Mouse (Mus musculus) myocyte (in vitro differentiated cells): ENCODE measurements around the gene Tceanc2. TPM values are rescaled to one million over a fixed set of nuclear protein-coding genes. Genes with fewer than 3 reads are reported as not detected.
A peak's percentile ranks its signal among the peaks of the same experiment; 100 is the strongest.

Experiments
- H3K27me3 ChIP-seq: one replicate; pipeline ENCODE4 v1.6.1; 2011; ENCODE audit not compliant: control insufficient read depth, insufficient read depth, insufficient read length
- H3K36me3 ChIP-seq: one replicate; pipeline ENCODE4 v1.6.1; 2011; ENCODE audit not compliant: control insufficient read depth, insufficient read depth
- H3K4me2 ChIP-seq: one replicate; pipeline ENCODE4 v1.6.1; 2011; ENCODE audit warnings: low read depth, control low read depth
- H3K4me3 ChIP-seq: one replicate; pipeline ENCODE4 v1.5.1; 2011; ENCODE audit warnings: mild to moderate bottlenecking, control low read depth, moderate library complexity
- H3K79me2 ChIP-seq: one replicate; pipeline ENCODE4 v1.6.1; 2011; ENCODE audit not compliant: control insufficient read depth, insufficient read depth
- H3ac ChIP-seq: one replicate; pipeline ENCODE4 v1.6.1; 2011; ENCODE audit not compliant: control insufficient read depth, insufficient read length
- CEBPB ChIP-seq: IDR thresholded peaks from 2 replicates; pipeline ENCODE4 v1.6.1; 2011; ENCODE audit warnings: mild to moderate bottlenecking, moderate library complexity; ENCODE audit not compliant: poor library complexity, insufficient read depth, severe bottlenecking
- E2F4 ChIP-seq: IDR thresholded peaks from one replicate; pipeline ENCODE4 v1.6.1; 2011; ENCODE audit warnings: mild to moderate bottlenecking, control low read depth, moderate library complexity; ENCODE audit not compliant: insufficient read depth
- MAX ChIP-seq: IDR thresholded peaks from one replicate; pipeline ENCODE4 v1.6.1; 2011; ENCODE audit warnings: low read depth, mild to moderate bottlenecking, control low read depth
- MYOD1 ChIP-seq, 3 experiments: IDR thresholded peaks; one replicate each; pipeline ENCODE4 v1.6.1; 2011; ENCODE audit warnings: control low read depth in 2 of 3, low read depth in 2 of 3, mild to moderate bottlenecking in 2 of 3, moderate library complexity in 1 of 3; ENCODE audit not compliant: insufficient read length in 2 of 3, control insufficient read depth in 1 of 3
- MYOG ChIP-seq, 3 experiments: IDR thresholded peaks; one replicate each; pipeline ENCODE4 v1.6.1; 2011; ENCODE audit warnings: control low read depth in 2 of 3, low read depth in 2 of 3, mild to moderate bottlenecking in 2 of 3; ENCODE audit not compliant: insufficient read length in 2 of 3, control insufficient read depth in 1 of 3, insufficient read depth in 1 of 3
- POLR2A ChIP-seq: IDR thresholded peaks from one replicate; pipeline ENCODE4 v1.6.1; 2011; ENCODE audit warnings: low read depth, mild to moderate bottlenecking, control low read depth, moderate library complexity; ENCODE audit not compliant: insufficient read length
- POLR2AphosphoS2 ChIP-seq: IDR thresholded peaks from one replicate; pipeline ENCODE4 v1.6.1; 2011; ENCODE audit warnings: low read depth, control low read depth; ENCODE audit not compliant: insufficient read length
- REST ChIP-seq: IDR thresholded peaks from one replicate; pipeline ENCODE4 v1.6.1; 2011; ENCODE audit warnings: mild to moderate bottlenecking, control low read depth, moderate library complexity; ENCODE audit not compliant: insufficient read depth, insufficient read length
- SRF ChIP-seq: IDR thresholded peaks from one replicate; pipeline ENCODE4 v1.6.1; 2011; ENCODE audit warnings: low read depth; ENCODE audit not compliant: control insufficient read depth, insufficient read length
- TCF12 ChIP-seq: IDR thresholded peaks from one replicate; pipeline ENCODE4 v1.6.1; 2011; ENCODE audit warnings: mild to moderate bottlenecking, control low read depth; ENCODE audit not compliant: poor library complexity, insufficient read depth, severe bottlenecking
- TCF3 ChIP-seq: IDR thresholded peaks from one replicate; pipeline ENCODE4 v1.6.1; 2011; ENCODE audit warnings: low read depth, control low read depth; ENCODE audit not compliant: insufficient read length
- USF1 ChIP-seq: IDR thresholded peaks from one replicate; pipeline ENCODE4 v1.6.1; 2011; ENCODE audit warnings: low read depth, mild to moderate bottlenecking, control low read depth, moderate library complexity
- polyA plus RNA-seq: library from polyadenylated mRNA; unstranded; fragments of >200 nt; fragmentation: generic; extraction: Trizol; gene quantifications from one replicate; pipeline ENCODE4 v1.2.1, GENCODE M21; 2012; ENCODE audit warnings: missing spikeins

Gene Tceanc2
- polyA plus RNA-seq, 1 experiment, result 20.7 TPM

DNA sequence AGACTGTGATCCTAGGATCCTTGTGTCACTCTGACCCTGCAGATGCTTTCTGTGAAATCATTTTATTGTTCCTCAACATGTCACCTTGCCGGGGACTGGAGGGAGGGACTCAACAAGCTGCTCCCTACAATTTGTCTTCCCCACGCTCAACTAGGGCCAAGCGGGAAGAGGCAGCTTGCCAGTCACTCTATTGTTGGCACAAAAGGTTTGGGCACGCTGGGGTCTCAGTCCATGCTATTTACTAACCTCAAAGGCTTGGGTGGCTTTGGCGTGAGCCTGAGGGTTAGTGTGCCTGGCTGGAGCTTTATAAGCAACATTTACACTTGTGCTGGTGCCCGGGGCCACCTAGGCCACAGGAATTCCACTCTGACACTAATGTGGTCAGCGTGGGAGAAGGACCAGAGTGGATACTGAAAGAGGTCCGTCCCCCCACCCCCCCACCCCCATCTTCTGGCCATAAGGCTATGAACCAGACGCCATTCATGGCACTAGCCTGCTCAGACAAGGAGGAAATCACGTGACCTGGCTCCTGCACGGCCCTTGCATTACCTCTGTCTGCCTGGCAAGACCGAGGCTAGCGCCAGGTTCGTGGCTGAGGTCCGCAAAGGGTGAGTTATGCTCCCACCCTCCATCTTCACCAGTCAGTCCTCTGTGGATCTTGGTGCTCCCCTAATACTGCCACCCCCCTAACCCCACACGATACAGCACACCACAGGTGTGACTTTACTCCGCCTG lies 80.0 kb downstream of the Tceanc2 start:
- Histone ChIP-seq H3K4me3 (no peak overlapping the region), H3ac (no peak overlapping the region), H3K4me2 (no peak overlapping the region), H3K27me3 (peaks cover 3% of the 10 kb centered on the region), H3K36me3 (no peaks in the 10 kb centered on the region), H3K79me2 (no peaks in the 10 kb centered on the region)
- TF ChIP-seq POLR2AphosphoS2 (no peak), E2F4 (no peak), USF1 (peak; percentile 19), MAX (no peak), SRF (no peak), TCF12 (no peak), CEBPB (no peak), TCF3 (no peak), POLR2A (no peak)

DNA sequence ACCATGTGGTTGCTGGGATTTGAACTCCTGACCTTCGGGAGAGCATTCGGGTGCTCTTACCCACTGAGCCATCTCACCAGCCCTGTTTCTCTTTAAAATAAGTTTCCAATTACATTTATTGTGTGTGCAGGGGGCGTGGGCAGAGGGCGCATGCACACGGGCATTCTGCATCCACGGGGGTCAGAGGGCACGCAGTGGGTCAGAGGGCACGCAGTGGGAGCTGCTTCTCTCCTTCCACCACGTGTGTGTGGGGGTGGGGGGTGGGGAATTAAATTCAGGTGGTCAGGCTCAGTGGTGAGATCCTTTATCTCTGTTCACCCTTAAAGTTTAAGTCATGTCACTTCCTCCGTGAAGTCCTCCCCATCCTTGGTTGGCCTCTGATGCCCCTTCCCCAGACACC lies 80.5 kb downstream of the Tceanc2 start:
- TF ChIP-seq MAX, result no peak
- TF ChIP-seq MYOG (IDR thresholded peaks at IDR 0.05; ENCODE audit: control insufficient read depth in 1 of 3, insufficient read depth in 1 of 3, insufficient read length in 2 of 3, low read depth in 2 of 3), result no peak
- no peaks in the 10 kb centered on the region for H3K36me3 ChIP-seq
- H3K79me2 ChIP-seq, result no peaks in the 10 kb centered on the region
- peaks cover 9% of the 10 kb centered on the region for H3K27me3 ChIP-seq
- H3ac ChIP-seq, result no peak overlapping the region
- no peak overlapping the region for H3K4me2 ChIP-seq
- H3K4me3 ChIP-seq, result no peak overlapping the region

DNA sequence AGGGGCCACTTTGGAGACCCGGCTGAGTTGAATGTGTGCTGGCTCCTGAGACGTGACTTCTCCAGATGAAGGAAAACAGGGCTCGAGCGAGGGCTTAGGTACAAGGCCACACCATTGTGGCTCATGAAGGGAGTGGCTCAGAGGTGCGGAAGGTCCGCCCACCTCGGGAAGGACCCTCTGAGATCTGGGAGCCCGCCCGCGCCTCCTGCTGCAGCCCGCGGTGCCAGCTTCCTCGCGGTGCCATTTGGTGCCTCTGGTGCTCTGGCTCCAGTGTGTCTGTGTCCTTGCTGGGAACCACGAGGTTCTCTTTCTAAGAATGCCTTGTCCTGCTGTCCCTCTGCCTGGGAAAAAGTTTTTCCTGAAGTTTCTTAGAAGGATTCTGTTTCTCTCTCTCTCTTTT lies 81.0 kb downstream of the Tceanc2 start:
- Histone ChIP-seq H3K27me3 (peaks cover 11% of the 10 kb centered on the region), H3K4me2 (no peak overlapping the region), H3K4me3 (no peak overlapping the region), H3K79me2 (no peaks in the 10 kb centered on the region), H3ac (no peak overlapping the region), H3K36me3 (no peaks in the 10 kb centered on the region)
- TF ChIP-seq MYOD1 (IDR thresholded peaks at IDR 0.05; ENCODE audit: control insufficient read depth in 1 of 3, insufficient read length in 2 of 3, low read depth in 2 of 3) (no peak), TCF3 (no peak), SRF (no peak), E2F4 (no peak), TCF12 (no peak), MYOG (IDR thresholded peaks at IDR 0.05; ENCODE audit: control insufficient read depth in 1 of 3, insufficient read depth in 1 of 3, insufficient read length in 2 of 3, low read depth in 2 of 3) (no peak), CEBPB (no peak), USF1 (no peak), REST (no peak), MAX (no peak), POLR2A (no peak), POLR2AphosphoS2 (no peak)

DNA sequence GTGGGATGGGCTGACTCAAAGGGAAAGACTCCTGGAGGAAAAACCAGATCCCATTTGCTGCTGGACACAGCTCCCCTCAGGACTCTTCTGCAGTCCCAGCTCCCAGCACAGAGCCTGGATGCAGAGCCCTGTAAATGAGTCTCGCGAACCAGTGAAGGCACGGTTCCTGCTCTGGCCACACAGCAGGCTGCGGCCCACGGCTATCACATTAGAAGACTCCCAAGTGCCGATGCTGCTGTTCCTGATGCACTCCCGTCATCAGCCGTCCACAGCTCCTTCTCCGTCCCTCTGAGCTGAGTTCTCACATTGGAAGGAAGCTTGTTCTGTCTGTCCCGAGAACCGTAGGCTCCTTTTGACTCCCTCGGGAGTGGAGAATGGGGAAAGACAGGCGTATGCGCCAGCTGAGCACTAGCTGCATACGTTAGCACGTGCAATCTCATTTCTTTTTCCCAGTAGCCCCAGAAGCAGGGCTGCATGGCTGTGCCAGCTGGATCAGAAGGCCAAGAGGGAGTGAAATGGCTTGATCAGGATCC lies 82.0 kb downstream of the Tceanc2 start, which contains the start of gene Cdcp2:
TSS of gene Cdcp2 (plus strand) at position 51 of the 533 bp plus-strand sequence.
- H3K27me3 ChIP-seq, result peaks cover 21% of the 10 kb centered on the region
- no peak within 1 kb of the TSS for H3K4me3 ChIP-seq
- H3ac ChIP-seq, result no peak within 1 kb of the TSS
- no peaks in the 10 kb centered on the region for H3K36me3 ChIP-seq
- no peak within 1 kb of the TSS for H3K4me2 ChIP-seq
- TF ChIP-seq USF1, result no peak
- no peak for TF ChIP-seq MAX
- no peak for TF ChIP-seq CEBPB
- no peak for TF ChIP-seq TCF12
- no peak for TF ChIP-seq REST
- no peak for TF ChIP-seq TCF3
- TF ChIP-seq E2F4, result no peak
- no peak for TF ChIP-seq MYOD1 (IDR thresholded peaks at IDR 0.05; ENCODE audit: control insufficient read depth in 1 of 3, insufficient read length in 2 of 3, low read depth in 2 of 3)
- no peak for TF ChIP-seq MYOG (IDR thresholded peaks at IDR 0.05; ENCODE audit: control insufficient read depth in 1 of 3, insufficient read depth in 1 of 3, insufficient read length in 2 of 3, low read depth in 2 of 3)
- no peak for TF ChIP-seq SRF
- TF ChIP-seq POLR2A, result no peak
- TF ChIP-seq POLR2AphosphoS2, result no peak
- H3K79me2 ChIP-seq, result no peaks in the 10 kb centered on the region

DNA sequence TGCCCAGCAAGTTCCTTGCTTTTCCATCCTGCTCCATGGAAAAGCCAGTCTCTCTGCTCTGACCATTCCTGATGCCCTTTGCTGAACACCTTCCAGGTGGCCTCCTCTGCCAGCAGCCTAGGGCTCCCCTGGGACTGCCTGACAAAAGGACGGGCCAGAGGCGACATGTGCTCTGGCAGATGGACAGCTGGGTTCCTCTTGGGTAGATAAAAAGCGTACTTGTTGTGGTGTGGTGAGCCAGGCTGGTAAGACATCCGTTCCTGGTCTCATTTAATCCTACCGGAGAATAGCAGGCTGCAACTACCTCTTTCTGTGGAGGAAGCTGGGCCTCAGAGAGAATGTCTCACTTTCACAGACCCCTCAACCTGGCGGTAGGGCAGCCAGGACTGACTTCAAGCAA lies 82.9 kb downstream of the Tceanc2 start:
- TF ChIP-seq REST (no peak), MYOD1 (IDR thresholded peaks at IDR 0.05; ENCODE audit: control insufficient read depth in 1 of 3, insufficient read length in 2 of 3, low read depth in 2 of 3) (peak in 1 of 3 experiments; percentile 39), MYOG (IDR thresholded peaks at IDR 0.05; ENCODE audit: control insufficient read depth in 1 of 3, insufficient read depth in 1 of 3, insufficient read length in 2 of 3, low read depth in 2 of 3) (peak in 1 of 3 experiments; percentile 60), CEBPB (no peak)
- H3K27me3 ChIP-seq, result peaks cover 29% of the 10 kb centered on the region

More for the DNA sequence above, 82.9 kb downstream of the Tceanc2 start:
- no peak overlapping the region for H3K4me2 ChIP-seq
- H3ac ChIP-seq, result no peak overlapping the region
- H3K4me3 ChIP-seq, result no peak overlapping the region
- no peaks in the 10 kb centered on the region for H3K36me3 ChIP-seq
- no peaks in the 10 kb centered on the region for H3K79me2 ChIP-seq
